Mouse (Mus musculus) bone marrow macrophage, adult 2 months (primary cell): Measurements from ENCODE around the gene Agtr2.

Experiments
- CTCF ChIP-seq: IDR thresholded peaks from 2 replicates; pipeline ENCODE4 v1.5.1; 2012; ENCODE audit warnings: low read depth, mild to moderate bottlenecking, low read length, moderate library complexity
- POLR2A ChIP-seq: IDR thresholded peaks from 2 replicates; pipeline ENCODE4 v1.6.1; 2012; ENCODE audit warnings: mild to moderate bottlenecking, low read depth, low read length, borderline replicate concordance

DNA sequence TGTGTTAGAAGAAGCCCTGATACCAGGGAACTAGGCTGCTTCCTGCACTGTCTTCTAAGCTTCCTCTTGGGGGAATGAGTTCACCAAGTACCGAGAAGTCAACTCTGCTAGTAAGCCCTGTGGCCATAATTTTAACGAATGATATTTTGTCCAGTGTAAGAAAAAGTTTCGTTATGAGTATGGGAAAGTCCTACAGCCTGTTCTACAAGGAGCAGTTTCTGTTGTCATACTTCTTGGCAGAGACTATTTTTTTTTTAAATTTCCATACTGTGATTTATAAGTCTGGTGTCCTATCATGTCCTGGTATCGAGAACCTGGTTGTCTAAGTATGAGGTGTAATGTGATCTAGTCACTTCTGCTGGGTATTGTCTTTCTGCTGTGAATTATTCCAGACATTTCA lies 38.2 kb downstream of the Agtr2 start:
- TF ChIP-seq CTCF (no peak), POLR2A (no peak)
